8 mouse cellular contexts compared by ENCODE assay signal in the genomic region with DNA sequence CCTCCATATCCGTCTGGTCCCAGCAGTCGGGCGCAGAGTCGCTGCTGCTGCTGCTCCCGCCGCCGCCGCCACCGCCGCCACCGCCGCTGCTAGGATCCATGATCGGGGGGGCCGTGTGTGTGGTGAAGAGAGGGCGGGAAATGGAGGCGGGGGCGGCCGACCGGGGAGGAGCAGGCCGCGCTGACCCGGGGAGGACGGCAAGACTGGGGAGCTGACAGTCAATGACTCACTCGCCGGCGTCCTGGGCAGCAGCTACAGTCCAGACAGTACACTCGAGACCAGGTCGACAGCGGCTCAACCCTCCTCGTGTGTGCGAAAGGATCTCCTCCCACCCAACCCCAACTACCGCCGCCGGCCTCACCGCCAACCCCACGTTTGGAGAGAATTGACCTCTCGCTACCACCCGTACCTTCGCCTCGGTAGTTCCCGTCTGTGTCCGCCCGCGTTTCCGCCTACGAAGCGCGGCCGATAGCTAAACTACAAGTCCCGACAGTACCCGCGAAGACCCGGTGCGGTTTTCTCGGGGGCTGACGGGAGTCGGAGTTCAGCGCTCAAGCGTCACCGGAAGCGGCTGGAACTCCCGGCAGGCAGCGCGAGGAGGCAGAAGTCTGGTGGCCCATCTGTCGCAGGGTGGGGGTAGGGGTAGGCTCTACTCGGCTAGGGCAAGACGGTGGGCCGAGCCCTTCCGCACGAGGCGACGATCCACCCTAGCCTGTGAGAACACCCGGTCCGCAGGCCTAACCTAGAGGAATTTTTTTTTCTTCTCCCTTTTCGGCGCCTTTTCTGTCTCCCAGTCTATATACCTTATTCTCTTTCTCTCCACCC. TPM values are rescaled to one million over a fixed set of nuclear protein-coding genes. Genes with fewer than 3 reads are reported as not detected.
DNase-seq lines count a peak whose midpoint lies in the region; ATAC-seq lines count a peak whose summit lies in the region.

A gene (minus strand): TSS at position 428 of the 825 bp plus-strand sequence.

- H3K27me3 ChIP-seq in heart, embryonic 14.5 days (ENCODE audit: control insufficient read depth, insufficient read depth, low read length): no peaks in the 10 kb centered on the region
- no peaks in the 10 kb centered on the region for H3K27me3 ChIP-seq in liver, embryonic 13.5 days
- H3K27me3 ChIP-seq in stomach, embryonic 16.5 days (ENCODE audit: control insufficient read depth, insufficient read depth, low read length): no peaks in the 10 kb centered on the region

- H3K27ac ChIP-seq in heart, embryonic 14.5 days (replicated peaks in 1 of 2; ENCODE audit: control insufficient read depth in 1 of 2, insufficient read depth in 1 of 2, low read depth in 2 of 2, low read length in 2 of 2): peak within 1 kb of the TSS; percentile 88 to 91
- H3K27ac ChIP-seq in liver, embryonic 13.5 days: peak within 1 kb of the TSS; percentile 93
- peak within 1 kb of the TSS; percentile 95 for H3K27ac ChIP-seq in stomach, embryonic 16.5 days (ENCODE audit: low read length)

- DNase-seq in c-Kit-negative CD71-positive TER-119-positive erythroid progenitor cells, embryonic 14.5 days (ENCODE audit: low read depth, low spot score): peak; percentile 98
- DNase-seq in fibroblast of lung, adult 2 months (ENCODE audit: low read depth): peak; percentile 97
- DNase-seq in kidney, postnatal 14 days: peak; percentile 99
- DNase-seq in liver, embryonic 13.5 days: peak; percentile 98
- peak; percentile 97 for DNase-seq in neural tube, embryonic 10.5 days (ENCODE audit: extremely low spot score, low spot score)

- peaks cover 2 to 15% of the 10 kb centered on the region in 2 experiments for H3K4me1 ChIP-seq in heart, embryonic 14.5 days (ENCODE audit: control insufficient read depth in 2 of 2, insufficient read depth in 2 of 2, low read length in 2 of 2)
- H3K4me1 ChIP-seq in liver, embryonic 13.5 days (replicated peaks): peaks cover 27% of the 10 kb centered on the region
- H3K4me1 ChIP-seq in stomach, embryonic 16.5 days (ENCODE audit: control insufficient read depth, insufficient read depth, low read length): peaks cover 14% of the 10 kb centered on the region

- 0% methylated on average over 71 of the region's 76 CpGs for WGBS in heart, embryonic 14.5 days
- WGBS in liver, embryonic 13.5 days (ENCODE audit: insufficient replicate concordance): under 1% methylated on average over 57 of the region's 76 CpGs
- WGBS in stomach, embryonic 16.5 days: under 1% methylated on average over 75 of the region's 76 CpGs

- no peaks in the 10 kb centered on the region for H3K36me3 ChIP-seq in heart, embryonic 14.5 days (ENCODE audit: control insufficient read depth, insufficient read depth, low read length)
- peaks cover 4% of the 10 kb centered on the region; the same call in 1 of the 2 replicates for H3K36me3 ChIP-seq in liver, embryonic 13.5 days
- H3K36me3 ChIP-seq in stomach, embryonic 16.5 days (ENCODE audit: control insufficient read depth, insufficient read depth, low read length): no peaks in the 10 kb centered on the region

- peak; percentile 90 for ATAC-seq in CD4-positive, CD25-positive, alpha-beta regulatory T cell, adult 4 months
- peak; percentile 94 for ATAC-seq in heart, embryonic 14.5 days (ENCODE audit: insufficient number of reproducible peaks, insufficient read depth, low FRiP score, low read depth)
- peak; percentile 95 for ATAC-seq in liver, embryonic 13.5 days (ENCODE audit: low read depth)
- peak; percentile 97 for ATAC-seq in stomach, embryonic 16.5 days (ENCODE audit: insufficient read depth, low FRiP score)

- peak within 1 kb of the TSS; percentile 86 for H3K4me3 ChIP-seq in heart, embryonic 14.5 days (ENCODE audit: control insufficient read depth in 1 of 2, insufficient read depth in 1 of 2, low read depth in 1 of 2, low read length in 2 of 2)
- peak within 1 kb of the TSS; percentile 100 for H3K4me3 ChIP-seq in liver, embryonic 13.5 days (replicated peaks)
- peak within 1 kb of the TSS; percentile 98 for H3K4me3 ChIP-seq in stomach, embryonic 16.5 days (replicated peaks; ENCODE audit: low read length)

- peak within 1 kb of the TSS; percentile 91 for H3K9ac ChIP-seq in heart, embryonic 14.5 days (ENCODE audit: low read length)
- peak within 1 kb of the TSS; percentile 97 for H3K9ac ChIP-seq in liver, embryonic 13.5 days
- peak within 1 kb of the TSS; percentile 97 for H3K9ac ChIP-seq in stomach, embryonic 16.5 days (ENCODE audit: low read length)

- H3K9me3 ChIP-seq in heart, embryonic 14.5 days (ENCODE audit: control insufficient read depth, low read length): no peaks in the 10 kb centered on the region
- no peaks in the 10 kb centered on the region for H3K9me3 ChIP-seq in liver, embryonic 13.5 days (replicated peaks)
- no peaks in the 10 kb centered on the region for H3K9me3 ChIP-seq in stomach, embryonic 16.5 days (replicated peaks; ENCODE audit: control insufficient read depth, low read length)

- peak within 1 kb of the TSS; percentile 73 for H3K4me2 ChIP-seq in heart, embryonic 14.5 days (ENCODE audit: low read length)
- H3K4me2 ChIP-seq in liver, embryonic 13.5 days: peak within 1 kb of the TSS; percentile 93
- peak within 1 kb of the TSS; percentile 69 for H3K4me2 ChIP-seq in stomach, embryonic 16.5 days (ENCODE audit: low read depth, low read length)

RNA-seq across cellular contexts. Expression of the gene that starts here (rescaled TPM):
- polyA plus RNA-seq in CD4-positive, CD25-positive, alpha-beta regulatory T cell, adult 4 months (2017; shearing (Covaris generic)): 10 to 100 TPM; 31.6 to 35.8 TPM
- 56.6 and 58.1 TPM in 2 replicates for polyA plus RNA-seq in heart, embryonic 14.5 days (2014; fragmentation: Nextera tagmentation; extraction: Ambion mirVana)
- polyA plus RNA-seq in liver, embryonic 13.5 days (2015; fragmentation: Nextera tagmentation; extraction: Ambion mirVana): 61.0 and 67.3 TPM in 2 replicates
- polyA plus RNA-seq in stomach, embryonic 16.5 days (2015; fragmentation: Nextera tagmentation; extraction: Ambion mirVana): 49.2 and 50.5 TPM in 2 replicates

Comparison
In these comparisons a context has a peak if more than half of its experiments do, and no peak if none do; other contexts are left out.
1. Peak in every context shown above with its lines: DNase-seq, ATAC-seq, H3K4me3 ChIP-seq and H3K27ac ChIP-seq.